26 mouse cellular contexts compared by ENCODE assay signal in the genomic region with DNA sequence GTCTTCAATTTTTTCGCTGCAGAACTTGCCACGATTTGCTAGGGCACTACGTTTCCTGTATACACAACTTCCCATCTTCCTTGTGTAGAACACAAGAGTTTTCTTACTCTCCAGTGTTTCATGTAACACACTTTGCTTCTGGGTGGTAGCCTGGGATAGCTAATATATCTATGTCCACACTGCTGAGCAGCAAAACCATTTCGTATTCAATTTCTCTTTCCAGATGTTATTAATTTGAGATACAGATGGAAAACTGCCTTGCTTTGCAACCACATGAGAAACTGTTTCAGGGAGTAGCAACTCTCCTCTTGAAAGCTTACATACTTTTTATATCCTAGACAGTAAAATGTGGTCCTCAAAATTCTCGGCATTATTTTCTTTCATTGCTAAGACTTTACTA.
A peak's percentile ranks its signal among the peaks of the same experiment; 100 is the strongest.
DNase-seq lines count a peak whose midpoint lies in the region; ATAC-seq lines count a peak whose summit lies in the region.
"Had no signal": no experiment of that assay in that cellular context is flagged by ENCODE, and none has a peak within 500 bp of the region (broad histone marks: within the 10 kb centered on the region; RNA-seq: fewer than 3 reads in every experiment).

No protein-coding gene starts in this region.

- no peak overlapping the region for H3K9ac ChIP-seq in embryonic facial prominence, embryonic 11.5 days (replicated peaks; ENCODE audit: low read length)
- H3K9ac ChIP-seq in embryonic facial prominence, embryonic 14.5 days (ENCODE audit: low read depth, low read length) = no peak overlapping the region
- H3K9ac ChIP-seq: embryonic facial prominence, embryonic 15.5 days; forebrain, postnatal 0 days; heart, embryonic 13.5 days; hindbrain, embryonic 14.5 days had no signal

- H3K27me3 ChIP-seq in embryonic facial prominence, embryonic 11.5 days (ENCODE audit: control insufficient read depth, insufficient read depth, low read length) = no peaks in the 10 kb centered on the region
- no peaks in the 10 kb centered on the region for H3K27me3 ChIP-seq in embryonic facial prominence, embryonic 10.5 days (replicated peaks; ENCODE audit: low read depth, poor library complexity, severe bottlenecking)
- H3K27me3 ChIP-seq in embryonic facial prominence, embryonic 14.5 days (replicated peaks; ENCODE audit: control insufficient read depth, insufficient read depth, low read length) = no peaks in the 10 kb centered on the region
- H3K27me3 ChIP-seq: embryonic facial prominence, embryonic 15.5 days; heart, embryonic 13.5 days had no signal

- no peak overlapping the region for H3K4me2 ChIP-seq in embryonic facial prominence, embryonic 11.5 days (ENCODE audit: low read depth, low read length)
- H3K4me2 ChIP-seq in embryonic facial prominence, embryonic 14.5 days (ENCODE audit: low read depth, low read length) = no peak overlapping the region
- H3K4me2 ChIP-seq: embryonic facial prominence, embryonic 15.5 days; heart, embryonic 13.5 days; hindbrain, embryonic 14.5 days had no signal

- no peak for ATAC-seq in embryonic facial prominence, embryonic 11.5 days (replicated peaks; ENCODE audit: insufficient number of reproducible peaks, low FRiP score, low TSS enrichment, low read depth)
- no peak for ATAC-seq in embryonic facial prominence, embryonic 14.5 days (ENCODE audit: low read depth)
- ATAC-seq: activated CD4-positive, CD25-positive, alpha-beta regulatory T cell, adult 4 months; forebrain, embryonic 14.5 days; forebrain, postnatal 0 days; hindbrain, postnatal 0 days; inflammation-experienced regulatory T-cells, adult 6 months; intestine, embryonic 16.5 days had no signal

- peak; percentile 43 for DNase-seq in embryonic facial prominence, embryonic 11.5 days (ENCODE audit: low spot score)
- no peak for DNase-seq in embryonic facial prominence, embryonic 10.5 days (ENCODE audit: low spot score)
- DNase-seq in embryo, embryonic 11.5 days (ENCODE audit: low read depth, low spot score) = peak; percentile 8
- DNase-seq in embryonic facial prominence, embryonic 14.5 days (ENCODE audit: low spot score) = peak; percentile 39
- peak; percentile 9 for DNase-seq in mesoderm, embryonic 11.5 days (ENCODE audit: low read depth, low spot score)
- no peak for DNase-seq in B cell, adult 2 months
- DNase-seq: adrenal gland, postnatal 10 days; adrenal gland, postnatal 36 days; cerebellum, adult 2 months; cerebellum, adult 9-11 months; cerebellum, postnatal 36 days; forebrain, postnatal 0 days; gastrocnemius, postnatal 25 days; heart, adult 2 months; heart, postnatal 14 days; heart, postnatal 4 days; kidney, adult 18-20 months had no signal

- 66% methylated on average over 5 of the region's 5 CpGs for WGBS in embryonic facial prominence, embryonic 11.5 days
- WGBS in embryonic facial prominence, embryonic 10.5 days = 76% methylated on average over 5 of the region's 5 CpGs
- 42% methylated on average over 5 of the region's 5 CpGs for WGBS in embryonic facial prominence, embryonic 14.5 days

- H3K27ac ChIP-seq in embryonic facial prominence, embryonic 11.5 days (replicated peaks; ENCODE audit: low read depth, low read length) = no peak overlapping the region
- H3K27ac ChIP-seq in embryonic facial prominence, embryonic 10.5 days (replicated peaks) = no peak overlapping the region
- no peak overlapping the region for H3K27ac ChIP-seq in embryonic facial prominence, embryonic 14.5 days (replicated peaks; ENCODE audit: low read depth, low read length)
- H3K27ac ChIP-seq: embryonic facial prominence, embryonic 15.5 days; heart, adult 2 months; heart, embryonic 10.5 days; heart, embryonic 13.5 days; hindbrain, embryonic 14.5 days; hindbrain, postnatal 0 days had no signal

- H3K4me1 ChIP-seq in embryonic facial prominence, embryonic 11.5 days (ENCODE audit: control insufficient read depth, insufficient read depth, low read length) = no peaks in the 10 kb centered on the region
- no peaks in the 10 kb centered on the region for H3K4me1 ChIP-seq in embryonic facial prominence, embryonic 10.5 days
- no peaks in the 10 kb centered on the region for H3K4me1 ChIP-seq in embryonic facial prominence, embryonic 14.5 days (ENCODE audit: control insufficient read depth, insufficient read depth, low read length)
- H3K4me1 ChIP-seq: embryonic facial prominence, embryonic 15.5 days; heart, embryonic 10.5 days; heart, embryonic 13.5 days had no signal

- H3K4me3 ChIP-seq in embryonic facial prominence, embryonic 11.5 days (ENCODE audit: low read depth, low read length) = no peak overlapping the region
- no peak overlapping the region for H3K4me3 ChIP-seq in embryonic facial prominence, embryonic 10.5 days
- H3K4me3 ChIP-seq in embryonic facial prominence, embryonic 14.5 days (ENCODE audit: low read depth, low read length) = no peak overlapping the region
- H3K4me3 ChIP-seq: embryonic facial prominence, embryonic 15.5 days; heart, adult 2 months; heart, embryonic 10.5 days; heart, embryonic 13.5 days had no signal

- H3K9me3 ChIP-seq in embryonic facial prominence, embryonic 11.5 days (replicated peaks; ENCODE audit: control insufficient read depth, low read length) = no peaks in the 10 kb centered on the region
- H3K9me3 ChIP-seq in embryonic facial prominence, embryonic 10.5 days = no peaks in the 10 kb centered on the region
- H3K9me3 ChIP-seq in embryonic facial prominence, embryonic 14.5 days (ENCODE audit: control insufficient read depth, low read length) = no peaks in the 10 kb centered on the region
- H3K9me3 ChIP-seq: embryonic facial prominence, embryonic 15.5 days; heart, embryonic 10.5 days; heart, embryonic 13.5 days had no signal

- no peaks in the 10 kb centered on the region for H3K36me3 ChIP-seq in embryonic facial prominence, embryonic 11.5 days (replicated peaks; ENCODE audit: control insufficient read depth, insufficient read depth, low read depth, low read length)
- H3K36me3 ChIP-seq in embryonic facial prominence, embryonic 10.5 days (replicated peaks) = no peaks in the 10 kb centered on the region
- no peaks in the 10 kb centered on the region for H3K36me3 ChIP-seq in embryonic facial prominence, embryonic 14.5 days (ENCODE audit: control insufficient read depth, insufficient read depth, low read length)
- H3K36me3 ChIP-seq: embryonic facial prominence, embryonic 15.5 days; heart, embryonic 10.5 days; heart, embryonic 13.5 days had no signal

Comparison
In these comparisons a context has a peak if more than half of its experiments do, and no peak if none do; other contexts are left out.
1. DNase-seq: peak in embryonic facial prominence, embryonic 11.5 days (single experiment), embryo, embryonic 11.5 days (single experiment), embryonic facial prominence, embryonic 14.5 days (single experiment) and mesoderm, embryonic 11.5 days (single experiment); none in embryonic facial prominence, embryonic 10.5 days (single experiment) and B cell, adult 2 months (0 of 2).